Mouse (Mus musculus): ENCODE results near the gene Arhgdib.
"Not testable (repeated sequence)": the region's sequence is repeated elsewhere in the genome, so short reads cannot be mapped to it uniquely, and the experiment has no call there.

The Arhgdib gene

DNA sequence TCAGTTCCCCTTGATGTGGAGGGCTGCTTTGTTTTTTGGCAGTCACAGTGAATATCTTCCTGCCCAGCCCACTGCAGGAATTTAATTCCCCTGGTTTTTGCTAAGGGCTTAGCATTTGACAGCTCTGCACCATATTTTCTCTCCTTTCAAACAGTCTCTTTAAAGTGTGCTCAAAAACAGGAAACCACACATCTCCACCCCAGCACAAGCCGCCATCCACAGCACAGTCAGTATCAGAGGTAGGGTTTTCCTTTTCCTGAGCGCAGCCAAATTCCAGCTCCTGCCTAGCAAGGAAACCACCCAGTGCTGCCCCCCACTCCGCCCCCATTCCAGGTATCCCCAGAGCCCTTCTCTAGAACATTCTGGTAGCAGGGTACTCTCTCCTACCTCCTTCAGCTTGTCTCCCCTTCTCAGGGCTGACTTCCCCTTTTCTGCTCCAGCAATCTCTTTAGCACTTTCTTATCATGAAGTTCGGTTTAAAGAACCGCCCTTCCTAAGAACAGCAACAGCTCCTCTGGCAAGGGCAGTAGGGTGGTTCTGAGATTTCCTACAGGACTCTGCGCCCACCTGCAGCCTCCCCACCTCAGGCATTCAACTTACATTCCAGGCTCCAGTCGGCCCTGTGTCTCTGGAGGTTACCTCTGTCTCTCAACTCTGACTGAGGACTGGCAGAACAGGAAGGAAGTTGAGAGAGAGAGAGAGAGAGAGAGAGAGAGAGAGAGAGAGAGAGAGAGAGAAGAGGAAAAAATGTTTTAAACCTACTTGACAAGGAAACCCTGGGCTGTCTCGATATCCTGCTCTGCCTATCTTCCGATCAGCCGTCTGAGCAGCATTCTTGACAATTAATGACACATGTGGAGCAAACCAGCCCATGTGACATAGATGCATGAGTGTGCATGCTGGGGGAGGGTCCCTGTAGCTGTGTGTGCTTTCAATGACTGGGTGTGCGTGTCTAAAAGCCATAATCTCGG lies at the start of gene Arhgdib:
Arhgdib (minus strand) TSS at position 849 of the 971 bp plus-strand sequence.
- DNase-seq (ENCODE audit: low read depth, low spot score): no peak

DNA sequence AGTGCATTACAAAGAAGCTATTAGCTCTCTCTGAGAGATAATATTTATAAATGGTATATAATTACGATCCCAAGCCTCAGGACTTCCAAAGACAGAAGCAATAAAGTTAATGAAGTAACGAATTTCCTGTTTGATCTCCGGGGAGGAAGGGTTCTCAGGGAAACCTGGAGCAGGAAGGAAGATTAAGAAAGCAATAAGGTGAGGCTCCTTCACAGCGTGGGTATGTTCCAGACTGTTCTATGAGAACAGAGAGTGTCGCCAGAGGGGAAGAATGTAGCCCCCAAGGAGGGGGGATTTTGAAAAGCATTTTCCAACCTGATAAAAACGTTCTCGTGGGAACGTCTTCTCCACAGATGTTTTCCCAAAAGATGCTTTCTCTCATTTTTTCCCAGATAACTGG lies 48.9 kb upstream of the Arhgdib start:
- DNase-seq (ENCODE audit: low read depth, low spot score): no peak

GRCm38 (mm10) chr6:136989824-136990497 lies 48.3 kb upstream of the Arhgdib start:
- DNase-seq (ENCODE audit: low read depth, low spot score): no peak

- no peak for DNase-seq (ENCODE audit: low read depth, low spot score)
These were observed 46.9 kb upstream of the Arhgdib start for GRCm38 (mm10) chr6:136988536-136989060.

GRCm38 (mm10) chr6:136986718-136987117 lies 45.0 kb upstream of the Arhgdib start:
- DNase-seq (ENCODE audit: low read depth, low spot score): no peak

DNA sequence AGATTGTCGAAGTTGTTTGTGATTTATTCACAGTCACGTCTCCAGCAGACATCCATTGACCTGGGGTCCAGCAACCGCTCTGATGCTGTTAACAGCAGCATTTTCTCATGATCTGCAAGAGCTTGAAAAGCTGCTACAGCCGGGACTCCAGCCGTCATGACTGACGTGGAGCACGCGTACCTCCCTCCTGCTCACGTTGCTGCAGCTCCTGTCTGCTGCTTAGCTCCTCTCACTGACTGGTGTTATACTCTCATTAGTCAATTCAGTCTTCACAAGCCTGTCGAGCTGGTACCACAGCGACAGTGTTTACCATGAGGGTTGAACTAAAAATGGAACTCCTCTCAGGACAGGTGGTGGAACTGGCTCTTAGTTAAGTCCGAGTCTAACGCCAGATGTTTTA lies 44.3 kb upstream of the Arhgdib start:
- DNase-seq (ENCODE audit: low read depth, low spot score): no peak

DNA sequence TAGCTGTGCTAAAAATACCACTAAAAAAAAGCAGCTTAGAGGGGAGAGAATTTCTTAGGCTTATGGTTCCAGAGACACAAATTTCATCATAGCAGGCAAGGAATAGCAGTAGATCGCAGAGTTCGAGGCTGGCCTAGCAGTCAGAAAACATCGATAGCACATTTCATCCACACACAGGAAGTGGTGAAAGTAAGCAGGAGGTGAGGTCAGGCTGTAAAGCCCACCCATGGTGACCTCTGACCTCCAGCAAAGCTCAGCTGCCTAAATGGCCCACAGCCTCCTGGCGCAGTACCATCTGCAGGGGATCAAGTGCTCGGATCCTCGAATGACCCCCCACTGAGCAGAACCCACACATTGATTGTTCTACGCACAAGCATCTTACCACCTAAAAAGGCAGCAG lies 41.5 kb upstream of the Arhgdib start:
- no peak for DNase-seq (ENCODE audit: low read depth, low spot score)

DNA sequence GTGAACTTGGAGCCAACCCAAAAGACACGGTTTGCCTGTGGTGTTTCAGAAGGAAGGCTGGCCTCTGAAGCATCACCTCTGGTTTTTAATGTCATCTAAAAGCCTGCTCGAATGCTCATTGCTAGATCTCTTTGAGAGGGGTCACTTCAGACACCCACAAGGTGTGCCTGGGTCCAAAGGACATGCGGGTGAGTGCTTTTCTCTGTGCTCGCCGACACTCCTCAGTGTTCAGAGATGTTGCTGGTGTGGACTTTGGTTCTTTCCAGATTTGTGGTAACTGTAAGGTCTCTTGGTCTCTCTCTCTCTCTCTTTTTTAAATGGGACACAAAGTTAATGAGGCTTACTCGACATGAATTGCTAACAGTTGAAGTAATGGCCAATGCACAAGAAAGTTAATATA lies 40.9 kb upstream of the Arhgdib start:
- no peak for DNase-seq (ENCODE audit: low read depth, low spot score)

DNA sequence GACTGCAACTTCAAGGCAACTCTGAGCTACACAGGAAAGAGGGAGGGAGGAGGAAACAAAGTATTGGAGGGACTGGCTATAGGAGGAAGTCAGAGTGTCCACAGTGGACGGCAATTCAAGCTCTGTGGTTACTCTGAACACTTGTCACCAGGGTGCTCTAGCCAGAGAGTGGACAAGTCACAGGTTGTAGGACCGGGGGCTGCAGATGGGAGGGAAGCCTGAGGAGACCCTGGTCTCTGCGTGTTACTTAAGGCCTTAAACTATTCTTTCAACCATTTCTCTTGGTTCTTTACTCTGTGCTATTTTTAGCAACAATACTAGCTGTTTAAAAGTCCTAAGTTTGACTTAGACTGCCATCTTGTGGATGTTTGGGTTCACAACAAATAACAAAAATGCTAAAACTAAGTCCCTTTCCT lies 38.6 kb upstream of the Arhgdib start:
- no peak for DNase-seq (ENCODE audit: low read depth, low spot score)

- DNase-seq (ENCODE audit: low read depth, low spot score): no peak
These were observed 37.8 kb upstream of the Arhgdib start for GRCm38 (mm10) chr6:136979274-136980082.

DNA sequence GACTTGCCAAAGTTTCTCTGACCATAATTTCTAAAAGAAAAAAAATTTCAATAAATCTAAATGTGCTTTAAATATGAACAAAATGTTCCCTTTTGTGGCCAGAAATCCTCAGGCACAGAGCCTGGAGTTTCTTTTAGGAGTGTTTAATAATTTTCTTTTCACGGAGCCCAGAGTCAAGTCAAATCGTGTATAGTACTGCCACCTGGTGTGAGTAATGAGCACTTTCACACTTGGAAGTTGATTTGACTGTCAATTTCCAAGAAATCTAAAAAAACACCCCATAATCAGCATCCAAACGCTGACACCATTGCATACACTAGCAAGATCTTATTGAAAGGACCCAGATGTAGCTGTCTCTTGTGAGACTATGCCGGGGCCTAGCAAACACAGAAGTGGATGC lies 27.2 kb upstream of the Arhgdib start:
- DNase-seq (ENCODE audit: low read depth, low spot score): not testable (repeated sequence)

DNA sequence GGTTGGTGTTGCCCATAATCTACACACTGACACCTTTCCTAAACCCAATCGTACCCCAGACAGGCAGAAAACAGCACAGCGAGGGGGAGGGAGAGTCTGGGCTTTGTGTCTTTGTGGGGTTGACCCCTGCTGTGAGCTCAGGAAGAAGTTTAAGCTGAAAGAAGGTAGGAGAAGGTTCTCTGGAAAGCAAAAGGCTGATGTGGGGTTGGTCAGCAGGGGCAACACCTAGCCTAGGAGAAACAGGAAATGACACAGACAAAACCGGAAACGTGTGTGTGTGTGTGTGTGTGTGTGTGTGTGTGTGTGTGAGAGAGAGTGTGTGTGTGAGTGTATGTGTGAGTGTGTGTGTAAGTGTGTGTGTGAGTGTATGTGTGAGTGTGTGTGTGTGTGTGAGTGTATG lies 25.8 kb upstream of the Arhgdib start:
- no peak for DNase-seq (ENCODE audit: low read depth, low spot score)

GRCm38 (mm10) chr6:136965912-136966311 lies 24.2 kb upstream of the Arhgdib start:
- no peak for DNase-seq (ENCODE audit: low read depth, low spot score)

DNA sequence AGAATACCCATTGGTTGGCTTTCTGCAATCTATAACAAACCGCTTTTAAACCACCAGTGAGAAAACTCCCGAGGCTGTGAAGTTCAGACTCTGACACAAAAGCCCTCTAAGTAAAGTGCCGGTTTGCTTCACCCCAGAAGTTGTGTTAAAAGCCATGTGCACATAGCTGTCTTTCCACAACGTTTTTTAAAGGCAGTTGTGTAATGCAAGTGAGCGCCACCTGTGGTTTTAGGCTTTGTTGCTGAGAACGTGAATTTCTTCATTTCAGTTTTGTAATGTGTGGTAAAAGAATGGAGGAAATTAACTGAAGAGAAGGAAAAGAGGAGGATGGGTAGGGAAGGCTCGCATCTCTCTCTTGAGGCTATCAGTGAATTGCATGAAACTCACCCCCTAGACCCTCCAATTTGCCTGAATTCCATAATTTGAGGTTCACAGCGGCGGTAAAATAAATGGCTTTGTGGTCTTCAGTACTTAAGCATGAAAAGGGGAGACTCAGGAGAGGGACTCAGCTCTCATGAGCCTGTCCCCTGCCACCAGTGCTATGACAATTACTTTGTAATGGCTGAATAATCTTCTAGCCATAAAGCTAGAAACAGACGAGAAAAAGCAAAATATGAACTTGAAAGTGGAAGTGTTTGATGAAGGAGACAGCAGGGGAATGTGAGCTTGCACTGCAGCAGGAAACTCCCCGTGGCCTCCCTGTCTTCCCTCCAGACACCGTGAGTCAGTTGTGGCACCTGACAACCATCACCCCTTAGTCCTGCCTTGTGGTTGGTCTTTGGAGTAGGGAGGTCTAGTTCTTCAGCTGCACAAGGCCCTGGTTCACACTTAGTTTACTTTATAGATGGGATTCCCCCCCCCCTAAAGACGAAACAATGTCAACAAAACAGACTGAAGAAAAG lies 23.2 kb upstream of the Arhgdib start:
- no peak for DNase-seq (ENCODE audit: low read depth, low spot score)

DNA sequence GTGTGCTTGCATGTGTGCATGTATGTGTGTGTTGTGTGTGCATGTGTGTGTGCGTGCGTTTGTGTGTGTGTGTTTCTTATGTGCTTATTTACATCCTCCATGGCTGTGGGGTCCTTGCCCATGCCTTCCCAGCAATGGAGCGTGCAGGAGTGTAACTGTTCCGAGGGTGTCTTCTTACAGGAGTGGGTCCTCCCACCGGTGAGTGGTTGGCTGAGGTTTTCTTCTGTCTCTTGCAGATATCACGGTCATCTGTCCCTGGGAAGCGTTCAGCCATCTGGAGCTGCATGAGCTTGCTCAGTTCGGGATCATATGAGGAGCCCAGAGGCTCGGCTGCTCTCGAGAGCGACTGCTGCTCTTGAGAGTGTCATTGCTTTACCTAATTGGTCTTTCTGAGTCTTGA lies 21.3 kb upstream of the Arhgdib start:
- DNase-seq (ENCODE audit: low read depth, low spot score): no peak

- DNase-seq (ENCODE audit: low read depth, low spot score): no peak
These were observed 17.4 kb upstream of the Arhgdib start for GRCm38 (mm10) chr6:136959131-136959530.

DNA sequence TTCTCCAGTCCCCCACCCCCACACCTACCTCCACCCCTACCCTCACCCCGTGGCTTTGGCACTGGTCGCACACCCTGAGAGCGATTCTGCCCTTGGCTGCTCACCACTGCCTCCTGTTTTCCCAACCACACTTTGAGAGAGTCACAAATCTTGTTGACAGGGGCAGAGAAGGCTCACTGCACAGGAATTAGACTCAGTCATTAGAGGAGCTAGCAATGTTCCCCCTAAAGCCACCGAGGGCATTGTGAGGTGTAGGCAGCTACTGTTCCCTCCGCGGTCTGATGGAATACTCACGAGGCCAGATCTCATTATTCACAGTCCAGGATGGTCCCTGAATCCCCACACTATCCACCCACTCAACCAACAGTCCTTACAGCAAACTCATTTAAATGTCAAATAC lies 15.4 kb upstream of the Arhgdib start:
- DNase-seq (ENCODE audit: low read depth, low spot score): no peak

GRCm38 (mm10) chr6:136955240-136955639 lies 13.5 kb upstream of the Arhgdib start:
- no peak for DNase-seq (ENCODE audit: low read depth, low spot score)

- DNase-seq (ENCODE audit: low read depth, low spot score): no peak
These were observed 13.0 kb upstream of the Arhgdib start for GRCm38 (mm10) chr6:136954715-136955114.

DNA sequence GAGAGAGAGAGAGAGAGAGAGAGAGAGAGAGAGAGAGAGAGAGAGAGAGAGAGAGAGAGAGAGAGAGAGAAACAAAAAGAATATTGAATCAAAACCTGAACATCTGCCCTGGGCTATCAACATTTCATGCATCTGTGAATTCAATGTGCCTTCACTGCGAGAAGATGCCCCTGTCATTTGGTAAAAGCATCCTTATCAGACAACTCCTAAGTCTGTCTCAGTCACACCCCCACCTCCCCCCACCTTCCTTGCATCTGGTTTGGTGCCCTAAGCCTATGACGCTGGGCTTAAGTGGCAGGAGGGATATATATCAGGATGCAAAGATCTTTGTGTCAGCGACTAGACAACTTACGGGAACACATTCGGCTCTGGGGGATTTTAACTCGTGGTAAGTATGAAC lies 12.5 kb upstream of the Arhgdib start:
- DNase-seq (ENCODE audit: low read depth, low spot score): no peak

GRCm38 (mm10) chr6:136952930-136953329 lies 11.2 kb upstream of the Arhgdib start:
- no peak for DNase-seq (ENCODE audit: low read depth, low spot score)
